Mouse (Mus musculus) bone marrow, adult 2 months (tissue): ENCODE data around the gene Ddx10. TPM values are rescaled to one million over a fixed set of nuclear protein-coding genes. Genes with fewer than 3 reads are reported as not detected.

Experiments used
- H3K27ac ChIP-seq: fragments of 200-500 bp; 2 replicates; pipeline ENCODE4 v1.5.1; 2012; ENCODE audit warnings: low read depth, mild to moderate bottlenecking, control low read depth, inconsistent platforms, low read length; ENCODE audit not compliant: control insufficient read depth, poor library complexity, insufficient read depth
- H3K4me1 ChIP-seq: fragments of 200-500 bp; 2 replicates; pipeline ENCODE4 v1.6.1; 2011; ENCODE audit warnings: low read length; ENCODE audit not compliant: control insufficient read depth, insufficient read depth
- H3K4me3 ChIP-seq: fragments of 200-500 bp; replicated peaks from 2 replicates; pipeline ENCODE3; 2011; ENCODE audit warnings: mild to moderate bottlenecking, low read depth, low read length, control low read depth; ENCODE audit not compliant: control insufficient read depth
- CTCF ChIP-seq: fragments of 200-500 bp; IDR thresholded peaks from 2 replicates; pipeline ENCODE4 v1.5.1; 2011; ENCODE audit warnings: low read length, control low read depth; ENCODE audit not compliant: control insufficient read depth, insufficient read depth
- POLR2A ChIP-seq: fragments of 200-500 bp; IDR thresholded peaks from 2 replicates; pipeline ENCODE4 v1.6.1; 2011; ENCODE audit warnings: low read depth, mild to moderate bottlenecking, control low read depth, low read length, borderline replicate concordance; ENCODE audit not compliant: control insufficient read depth
- WGBS: fragments of 180-500 bp; shearing (Covaris S2); methylation state at CpG from one replicate; pipeline ENCODE4 v1.1.7; 2018; 5-methylcytosine and 5-hydroxymethylcytosine counted together
- polyA plus RNA-seq: library from polyadenylated mRNA; stranded (reverse); fragments of >200 nt; gene quantifications from 2 replicates; pipeline ENCODE4 v1.2.4, GENCODE M21; 2011; ENCODE audit warnings: low replicate concordance; ENCODE audit not compliant: missing spikeins, insufficient read depth, insufficient read length

The Ddx10 gene
- polyA plus RNA-seq, 1 experiment = 11.2 TPM

DNA sequence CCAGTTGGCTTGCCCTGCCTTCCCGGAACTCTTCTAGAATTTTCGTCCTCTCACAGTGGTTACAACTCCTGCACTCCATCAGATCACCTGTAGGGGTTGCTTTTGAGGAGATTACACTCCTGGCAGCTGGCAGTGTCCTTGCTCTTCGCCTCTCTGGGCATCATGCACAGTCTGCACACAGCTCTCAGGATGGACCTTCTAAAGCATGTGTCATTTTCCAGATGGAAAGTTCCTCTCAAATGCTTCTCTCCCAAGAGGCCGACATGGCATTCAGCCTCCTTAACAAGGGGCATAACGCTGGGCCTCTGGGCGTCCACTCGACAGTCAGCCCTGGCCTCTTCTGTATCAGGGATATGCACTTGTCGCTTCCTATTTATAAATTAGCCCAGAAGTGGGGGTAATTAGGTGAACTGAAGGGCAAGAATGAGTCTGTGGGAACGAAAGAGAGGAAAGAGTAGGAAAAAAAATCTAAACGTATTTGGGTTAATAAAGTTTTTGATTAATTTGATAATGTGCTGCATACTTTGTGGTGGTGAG, 174.2 kb downstream of the Ddx10 start:
- H3K4me3 ChIP-seq = no peak overlapping the region
- 80% methylated on average over 10 of the region's 10 CpGs for WGBS
- no peaks in the 10 kb centered on the region for H3K4me1 ChIP-seq
- no peak for TF ChIP-seq CTCF
- no peak for TF ChIP-seq POLR2A
- H3K27ac ChIP-seq = no peak overlapping the region

DNA sequence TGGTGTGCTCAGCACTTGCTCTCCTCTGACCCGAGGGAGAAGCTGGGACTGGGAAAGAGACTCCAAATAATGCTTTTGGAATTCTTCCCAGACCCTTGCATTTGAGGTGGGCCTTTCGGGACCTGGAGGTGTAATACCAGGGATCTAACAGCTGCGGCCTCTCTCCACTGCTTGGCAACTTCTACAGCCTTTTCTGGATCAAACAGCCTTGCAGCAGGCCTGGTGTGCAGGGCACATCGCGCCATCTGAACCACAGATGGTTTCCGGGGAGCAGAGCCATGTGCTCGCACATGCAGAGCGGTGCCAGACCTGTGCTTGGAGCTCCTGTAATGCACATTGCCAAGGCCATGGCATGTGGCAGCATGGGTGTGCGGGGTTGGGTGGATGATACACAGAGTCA, 175.8 kb downstream of the Ddx10 start:
- H3K4me1 ChIP-seq = no peaks in the 10 kb centered on the region
- 79% methylated on average over 9 of the region's 9 CpGs for WGBS
- no peak overlapping the region for H3K27ac ChIP-seq
- no peak overlapping the region for H3K4me3 ChIP-seq
- no peak for TF ChIP-seq CTCF
- TF ChIP-seq POLR2A = no peak

DNA sequence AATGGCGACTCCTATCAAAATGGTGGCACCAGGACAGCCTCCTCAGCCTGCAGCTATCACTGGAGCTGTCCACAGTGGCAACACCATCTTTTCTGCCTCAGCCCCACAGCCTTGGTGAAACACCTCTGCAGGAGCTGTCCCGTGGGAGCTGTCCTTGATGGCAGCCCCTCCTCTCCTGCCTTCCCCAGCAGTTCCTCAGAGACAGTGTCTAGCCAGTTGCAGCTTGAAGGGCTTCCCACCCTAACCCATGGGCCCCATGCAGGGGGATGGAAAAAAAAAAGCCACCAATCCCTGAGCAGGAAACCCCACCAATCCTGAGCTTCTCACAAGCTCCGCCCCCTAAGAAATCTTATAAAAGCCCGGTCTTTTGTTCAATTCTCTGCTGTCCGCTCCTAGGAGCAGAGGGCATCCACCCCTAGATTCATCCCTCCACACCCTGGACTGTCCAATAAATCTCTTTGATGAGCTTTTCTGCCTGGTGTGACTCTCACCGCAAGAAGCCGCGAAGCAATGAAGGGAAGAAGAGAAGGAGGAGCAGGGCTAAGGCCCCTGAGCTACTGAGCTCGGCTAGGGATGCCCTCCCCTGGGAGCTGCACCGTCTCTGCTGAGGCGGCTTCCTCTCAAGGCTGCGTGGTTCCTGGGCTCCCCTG, 176.9 kb downstream of the Ddx10 start:
- TF ChIP-seq POLR2A (no peak), CTCF (no peak)
- 82% methylated on average over 12 of the region's 12 CpGs for WGBS
- H3K4me1 ChIP-seq = no peaks in the 10 kb centered on the region
- no peak overlapping the region for H3K4me3 ChIP-seq
- no peak overlapping the region for H3K27ac ChIP-seq

DNA sequence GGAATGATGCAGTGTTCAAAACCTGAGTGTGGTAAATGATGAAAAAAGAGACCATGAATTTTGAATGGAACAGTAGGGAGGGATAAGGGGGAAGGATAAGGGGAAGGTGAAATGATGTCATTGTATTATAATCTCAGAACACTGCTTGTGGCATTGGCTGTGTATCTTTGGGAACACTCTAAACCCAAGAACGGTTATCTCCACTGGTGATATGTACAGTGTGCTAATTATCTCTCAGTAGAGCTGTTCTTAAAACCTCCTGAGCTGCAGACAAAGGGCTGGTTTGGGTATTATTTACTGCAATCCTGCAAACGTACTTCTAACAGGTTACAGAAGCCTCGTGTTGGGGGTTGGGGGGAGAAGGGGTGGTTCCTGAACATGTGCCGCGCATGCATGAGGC, 179.7 kb downstream of the Ddx10 start:
- Histone ChIP-seq H3K4me3 (no peak overlapping the region), H3K4me1 (no peaks in the 10 kb centered on the region), H3K27ac (no peak overlapping the region)
- whole genome bisulfite sequencing = 62% methylated on average over 5 of the region's 5 CpGs
- TF ChIP-seq POLR2A (no peak), CTCF (no peak)

DNA sequence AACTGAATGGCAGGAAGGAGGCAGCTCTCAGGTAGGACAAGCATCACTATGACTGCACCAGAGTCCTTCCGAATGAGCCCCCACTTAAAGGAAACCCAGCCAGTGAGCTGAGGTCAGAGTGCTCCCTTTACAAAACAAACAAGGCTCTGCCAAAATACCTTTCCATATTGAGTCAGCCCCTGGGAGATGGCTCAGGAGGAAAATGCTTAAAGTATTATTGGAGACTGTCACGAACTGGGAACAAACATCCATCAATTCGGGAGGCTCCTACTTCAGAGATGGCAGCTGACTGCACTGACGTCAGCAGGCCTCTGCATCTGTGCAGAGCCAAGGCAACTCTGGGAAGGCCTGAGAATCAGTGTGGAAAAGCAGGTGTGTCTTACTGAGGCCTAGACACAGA, 181.4 kb downstream of the Ddx10 start:
- no peaks in the 10 kb centered on the region for H3K4me1 ChIP-seq

DNA sequence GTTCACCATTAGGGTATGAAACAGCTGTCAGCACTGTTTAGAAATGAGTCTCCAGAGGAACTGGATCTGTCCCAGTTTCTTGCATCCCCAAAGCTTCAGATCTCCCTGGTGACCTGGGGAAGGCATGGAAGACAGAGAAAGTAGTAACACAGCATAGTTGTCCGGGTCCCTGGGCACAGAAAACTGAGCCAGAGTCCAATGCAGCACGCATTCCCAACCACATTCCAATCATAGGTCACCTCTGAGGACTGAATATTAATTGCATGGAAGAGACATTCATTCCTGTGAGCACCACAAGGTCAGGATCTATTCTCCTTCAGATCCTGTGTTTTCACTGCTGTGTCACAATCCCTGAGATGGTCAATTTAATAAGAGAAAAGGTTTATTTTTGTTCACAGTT, 182.8 kb downstream of the Ddx10 start:
- no peak for TF ChIP-seq POLR2A
- TF ChIP-seq CTCF = no peak
- H3K4me1 ChIP-seq = no peaks in the 10 kb centered on the region
- WGBS = 76% methylated on average over 2 of the region's 2 CpGs

More for the DNA sequence above, 181.4 kb downstream of the Ddx10 start:
- no peak for TF ChIP-seq POLR2A
- TF ChIP-seq CTCF = no peak
- Histone ChIP-seq H3K4me3 (no peak overlapping the region), H3K27ac (no peak overlapping the region)
- WGBS = 75% methylated on average over 4 of the region's 4 CpGs

DNA sequence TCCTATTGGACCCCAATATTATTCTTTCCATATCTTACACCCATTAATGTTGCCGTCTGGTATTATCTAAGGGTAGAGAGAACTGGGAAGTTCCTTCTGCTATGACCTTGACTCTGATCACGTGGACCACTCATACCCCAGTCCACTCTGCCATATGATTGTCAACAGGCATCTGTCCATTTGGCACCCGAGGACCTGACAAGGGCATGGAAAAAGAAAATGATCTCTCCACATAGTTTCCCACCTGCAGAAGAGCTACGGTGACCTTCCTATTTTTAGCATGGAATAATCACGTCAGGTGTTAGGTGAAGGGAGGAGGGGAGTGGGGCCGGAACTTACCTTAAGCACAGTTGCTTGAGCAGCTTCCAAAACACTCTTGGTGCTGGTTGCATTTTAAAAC, 183.3 kb downstream of the Ddx10 start:
- H3K27ac ChIP-seq = no peak overlapping the region
- WGBS = 77% methylated on average over 6 of the region's 6 CpGs
- H3K4me1 ChIP-seq = no peaks in the 10 kb centered on the region
- TF ChIP-seq POLR2A = no peak
- TF ChIP-seq CTCF = no peak
- no peak overlapping the region for H3K4me3 ChIP-seq

More for the DNA sequence above, 182.8 kb downstream of the Ddx10 start:
- H3K27ac ChIP-seq = no peak overlapping the region
- no peak overlapping the region for H3K4me3 ChIP-seq

DNA sequence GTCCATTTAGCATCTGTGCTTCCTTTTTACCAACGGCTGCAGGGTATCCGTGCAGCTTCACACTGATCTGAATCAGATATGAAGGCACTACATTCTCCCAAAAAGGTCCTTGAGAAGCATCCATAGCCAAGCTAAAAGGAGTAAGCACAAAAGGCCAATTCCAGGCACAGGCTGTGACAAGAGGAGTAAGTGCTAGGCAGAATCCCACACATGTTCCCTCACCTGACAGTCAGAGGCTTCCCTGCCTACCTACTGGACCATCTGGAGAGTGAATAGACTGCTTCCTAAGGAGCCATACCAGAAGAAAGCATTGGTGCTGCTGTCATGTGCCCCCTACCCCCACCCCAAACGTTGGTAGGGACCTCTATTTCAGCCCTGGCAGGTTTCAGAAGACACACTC, 192.5 kb downstream of the Ddx10 start:
- no peak overlapping the region for H3K4me3 ChIP-seq
- no peaks in the 10 kb centered on the region for H3K4me1 ChIP-seq
- no peak overlapping the region for H3K27ac ChIP-seq
- WGBS = 56% methylated on average over 3 of the region's 3 CpGs
- TF ChIP-seq CTCF = no peak
- no peak for TF ChIP-seq POLR2A

Other genes starting within 250 kb of the Ddx10 start
- 0.57 and 0.80 TPM in 2 replicates for gene Exph5, start 53.6 kb upstream of the Ddx10 start, polyA plus RNA-seq
- 0.79 and 2.3 TPM in 2 replicates for gene Kdelc2, start 136.0 kb upstream of the Ddx10 start, polyA plus RNA-seq
- 1.5 TPM in 1 of 2 replicates, not detected in the other for gene 4930550C14Rik, start 154.3 kb upstream of the Ddx10 start, polyA plus RNA-seq